Mouse (Mus musculus): ENCODE results near the gene Unc13c.

- no peak for TF ChIP-seq CTCF (IDR thresholded peaks at IDR 0.05; ENCODE audit: extremely low read depth, insufficient read depth, low read length)
- no peak for TF ChIP-seq POLR2A (IDR thresholded peaks at IDR 0.05; ENCODE audit: extremely low read depth, insufficient read depth, low read length)
Observed at GRCm38 (mm10) chr9:73625171-73625570, 343.6 kb downstream of the Unc13c start.

Measured in cortical plate, adult 2 months (tissue).